Mouse (Mus musculus) limb, embryonic 13.5 days (tissue): ENCODE data around the gene Golga5. TPM values are rescaled to one million over a fixed set of nuclear protein-coding genes. Genes with fewer than 3 reads are reported as not detected.
A peak's percentile ranks its signal among the peaks of the same experiment; 100 is the strongest.
"Not testable (repeated sequence)": the region's sequence is repeated elsewhere in the genome, so short reads cannot be mapped to it uniquely, and the experiment has no call there.

ENCODE experiments used
- ATAC-seq: fragments of 200-750 bp; cut with Nextera tagmentation; 2 replicates; pipeline ENCODE4 v1.8.0; 2017; ENCODE audit warnings: low read depth, moderate number of reproducible peaks, moderate TSS enrichment; ENCODE audit not compliant: low FRiP score
- H3K27ac ChIP-seq: fragments of 300-500 bp; sonication (generic); 2 replicates; pipeline ENCODE4 v1.5.1; 2015; ENCODE audit warnings: inconsistent platforms, mild to moderate bottlenecking, moderate library complexity
- H3K27me3 ChIP-seq: fragments of 300-500 bp; sonication (generic); 2 replicates; pipeline ENCODE4 v1.6.1; 2015; ENCODE audit warnings: mild to moderate bottlenecking, inconsistent platforms
- H3K36me3 ChIP-seq: fragments of 300-500 bp; sonication (generic); 2 replicates; pipeline ENCODE4 v1.6.1; 2015; ENCODE audit warnings: inconsistent platforms, mild to moderate bottlenecking, moderate library complexity
- H3K4me1 ChIP-seq: fragments of 300-500 bp; sonication (generic); 2 replicates; pipeline ENCODE4 v1.6.1; 2015; ENCODE audit warnings: inconsistent platforms
- H3K4me2 ChIP-seq: fragments of 300-500 bp; sonication (generic); replicated peaks from 2 replicates; pipeline ENCODE4 v1.6.1; 2015; ENCODE audit warnings: inconsistent platforms, mild to moderate bottlenecking, moderate library complexity
- H3K4me3 ChIP-seq: fragments of 300-500 bp; sonication (generic); 2 replicates; pipeline ENCODE4 v1.5.1; 2015; ENCODE audit warnings: moderate library complexity, mild to moderate bottlenecking, inconsistent platforms
- H3K9ac ChIP-seq: fragments of 300-500 bp; sonication (generic); 2 replicates; pipeline ENCODE4 v1.6.1; 2015; ENCODE audit warnings: mild to moderate bottlenecking, inconsistent platforms
- H3K9me3 ChIP-seq: fragments of 300-500 bp; sonication (generic); 2 replicates; pipeline ENCODE4 v1.6.1; 2016; ENCODE audit warnings: inconsistent platforms
- WGBS: fragments of 180-500 bp; shearing (Covaris S2); methylation state at CpG from one replicate; pipeline ENCODE4 v1.1.7; 2015; 5-methylcytosine and 5-hydroxymethylcytosine counted together
- polyA plus RNA-seq: library from polyadenylated mRNA; unstranded; fragments of >200 nt; fragmentation: Nextera tagmentation; extraction: Ambion mirVana; gene quantifications from 2 replicates; pipeline ENCODE4 v1.2.1, GENCODE M21; 2015

Gene Golga5
- polyA plus RNA-seq, 1 experiment from 2014 or later: 42.0 TPM

DNA sequence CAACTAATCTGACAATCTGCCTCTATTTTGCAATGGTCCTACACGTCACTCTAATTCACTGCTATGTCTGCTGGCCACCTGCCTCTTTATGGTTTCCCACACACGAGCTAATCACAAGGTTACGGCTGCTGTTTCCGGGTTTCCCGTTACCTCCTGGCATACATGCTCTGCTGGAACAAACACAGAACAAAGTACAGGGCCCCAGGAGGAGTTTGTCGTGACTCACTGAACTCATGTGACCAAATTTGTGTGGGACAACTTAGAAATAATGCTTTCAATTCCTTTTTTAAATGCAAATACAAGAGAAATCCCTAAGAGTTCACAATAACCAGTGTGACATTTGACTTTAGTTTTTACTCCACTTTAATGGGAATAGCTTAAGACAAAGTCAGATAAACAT lies 15.4 kb upstream of the Golga5 start:
- H3K36me3 ChIP-seq: no peaks in the 10 kb centered on the region
- WGBS: 12% methylated on average over 6 of the region's 6 CpGs
- no peak overlapping the region for H3K27ac ChIP-seq
- H3K27me3 ChIP-seq: no peaks in the 10 kb centered on the region
- no peak for ATAC-seq
- no peaks in the 10 kb centered on the region for H3K9me3 ChIP-seq
- no peak overlapping the region for H3K4me3 ChIP-seq
- H3K4me2 ChIP-seq: no peak overlapping the region
- peaks cover 9% of the 10 kb centered on the region for H3K4me1 ChIP-seq
- H3K9ac ChIP-seq: no peak overlapping the region

DNA sequence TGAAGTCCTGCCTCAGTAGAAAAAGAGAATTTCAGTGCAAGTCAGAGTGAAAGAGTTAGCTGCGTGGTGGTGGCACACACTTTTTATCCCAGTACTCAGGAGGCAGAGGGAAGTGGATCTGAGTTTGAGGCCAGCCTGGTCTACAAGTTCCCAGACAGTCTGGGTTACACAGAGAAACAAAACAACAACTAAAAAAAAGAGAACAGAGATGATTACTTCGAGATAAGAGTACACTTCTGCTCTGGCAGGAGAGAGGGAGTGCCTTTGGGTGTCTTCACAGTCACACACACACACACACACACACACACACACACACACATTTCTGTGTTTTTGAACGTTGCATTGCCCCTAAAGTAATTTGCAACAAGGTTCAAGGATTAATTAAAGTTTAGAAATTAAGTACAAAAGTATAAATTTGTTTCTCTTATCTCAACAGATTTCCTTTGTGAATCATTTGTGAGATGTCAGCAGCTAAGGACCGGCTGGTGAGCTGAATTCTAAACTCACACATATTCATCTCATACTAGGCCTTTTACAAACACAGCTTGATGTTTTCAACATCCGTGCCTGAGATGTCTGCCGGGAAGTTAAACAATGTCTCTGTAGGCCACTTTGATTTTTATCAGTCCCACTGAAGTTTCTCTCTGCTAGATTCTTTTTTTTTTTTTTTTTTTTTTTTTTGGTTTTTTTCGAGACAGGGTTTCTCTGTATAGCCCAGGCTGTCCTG lies 12.3 kb upstream of the Golga5 start:
- no peaks in the 10 kb centered on the region for H3K9me3 ChIP-seq
- ATAC-seq: no peak
- no peak overlapping the region for H3K4me3 ChIP-seq
- H3K36me3 ChIP-seq: no peaks in the 10 kb centered on the region
- no peak overlapping the region for H3K27ac ChIP-seq
- 72% methylated on average over 7 of the region's 7 CpGs for WGBS
- no peaks in the 10 kb centered on the region for H3K27me3 ChIP-seq
- H3K4me2 ChIP-seq: no peak overlapping the region
- H3K4me1 ChIP-seq: peaks cover 5% of the 10 kb centered on the region; the same call in 1 of the 2 replicates
- H3K9ac ChIP-seq: no peak overlapping the region

DNA sequence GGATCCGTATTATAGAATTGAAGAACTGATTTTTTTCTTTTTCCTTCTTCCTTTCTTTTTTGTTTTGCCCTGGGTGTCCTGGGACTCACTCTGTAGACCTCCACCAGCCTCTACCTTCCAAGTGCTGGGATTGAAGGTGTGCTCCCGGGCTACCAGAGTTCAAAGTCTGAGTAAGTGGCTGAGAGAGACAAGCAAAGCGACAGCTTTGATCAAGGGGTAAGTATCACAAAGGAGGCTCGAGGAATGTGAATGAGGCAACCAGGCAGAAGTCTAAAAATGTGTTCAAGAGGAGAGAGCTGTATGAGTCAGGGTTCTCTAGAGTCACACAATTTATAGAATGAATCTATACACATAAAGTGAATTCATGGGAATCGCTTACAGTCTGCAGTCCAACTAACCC lies 8.9 kb upstream of the Golga5 start:
- no peak overlapping the region for H3K27ac ChIP-seq
- no peak for ATAC-seq
- no peak overlapping the region for H3K9ac ChIP-seq
- H3K9me3 ChIP-seq: no peaks in the 10 kb centered on the region
- no peaks in the 10 kb centered on the region for H3K36me3 ChIP-seq
- H3K4me2 ChIP-seq: no peak overlapping the region
- H3K4me1 ChIP-seq: no peaks in the 10 kb centered on the region
- no peak overlapping the region for H3K4me3 ChIP-seq
- 68% methylated on average over 5 of the region's 5 CpGs for WGBS
- no peaks in the 10 kb centered on the region for H3K27me3 ChIP-seq

DNA sequence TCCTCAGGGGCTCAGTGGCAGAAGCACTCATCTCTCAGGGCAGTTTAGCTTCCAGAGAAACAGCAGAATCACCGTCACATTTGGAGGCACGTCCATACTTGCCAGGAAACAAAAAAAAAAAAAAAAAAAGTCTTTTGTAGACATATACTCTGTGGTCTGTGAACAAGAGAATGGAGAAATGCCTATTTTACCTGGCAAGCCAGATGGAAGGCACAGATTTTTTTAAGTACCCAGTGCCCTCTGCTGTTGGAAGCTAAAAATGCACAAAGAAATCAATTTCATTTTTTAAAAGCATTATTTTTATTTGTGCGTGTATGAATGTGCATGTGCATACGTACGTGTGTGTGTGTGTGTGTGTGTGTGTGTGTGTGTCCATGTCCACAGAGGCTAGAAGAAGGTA lies 7.8 kb upstream of the Golga5 start:
- ATAC-seq: no peak
- Histone ChIP-seq H3K36me3 (no peaks in the 10 kb centered on the region), H3K4me3 (no peak overlapping the region)

DNA sequence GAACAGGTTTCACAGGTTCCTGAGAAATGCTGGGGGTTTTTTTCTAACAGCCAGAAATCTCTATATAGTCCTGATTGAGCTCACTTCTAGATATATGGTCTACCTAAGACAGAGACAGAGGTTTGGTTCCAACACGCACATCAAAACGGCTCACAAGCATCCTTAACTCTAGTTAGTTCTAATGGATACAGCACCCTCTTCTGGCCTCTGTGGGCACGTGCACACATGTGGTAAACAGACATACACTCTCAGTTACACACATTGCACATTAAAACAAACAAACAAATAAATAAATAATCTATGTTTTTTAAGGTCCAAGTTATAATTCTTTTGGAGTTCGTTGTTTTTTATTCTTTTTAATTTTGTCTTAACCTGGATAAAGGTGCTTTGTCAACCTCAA lies 4.3 kb upstream of the Golga5 start:
- H3K27ac ChIP-seq: no peak overlapping the region
- 59% methylated on average over 4 of the region's 4 CpGs for WGBS
- no peak overlapping the region for H3K4me2 ChIP-seq
- no peak for ATAC-seq
- H3K9ac ChIP-seq: no peak overlapping the region
- H3K4me1 ChIP-seq: peaks cover under 1% of the 10 kb centered on the region; the same call in 1 of the 2 replicates
- no peak overlapping the region for H3K4me3 ChIP-seq
- no peaks in the 10 kb centered on the region for H3K36me3 ChIP-seq
- no peaks in the 10 kb centered on the region for H3K9me3 ChIP-seq
- no peaks in the 10 kb centered on the region for H3K27me3 ChIP-seq

More for the DNA sequence above, 7.8 kb upstream of the Golga5 start:
- H3K27me3 ChIP-seq: no peaks in the 10 kb centered on the region
- H3K4me1 ChIP-seq: no peaks in the 10 kb centered on the region
- no peaks in the 10 kb centered on the region for H3K9me3 ChIP-seq
- no peak overlapping the region for H3K4me2 ChIP-seq
- 70% methylated on average over 5 of the region's 5 CpGs for WGBS
- no peak overlapping the region for H3K27ac ChIP-seq
- H3K9ac ChIP-seq: no peak overlapping the region

DNA sequence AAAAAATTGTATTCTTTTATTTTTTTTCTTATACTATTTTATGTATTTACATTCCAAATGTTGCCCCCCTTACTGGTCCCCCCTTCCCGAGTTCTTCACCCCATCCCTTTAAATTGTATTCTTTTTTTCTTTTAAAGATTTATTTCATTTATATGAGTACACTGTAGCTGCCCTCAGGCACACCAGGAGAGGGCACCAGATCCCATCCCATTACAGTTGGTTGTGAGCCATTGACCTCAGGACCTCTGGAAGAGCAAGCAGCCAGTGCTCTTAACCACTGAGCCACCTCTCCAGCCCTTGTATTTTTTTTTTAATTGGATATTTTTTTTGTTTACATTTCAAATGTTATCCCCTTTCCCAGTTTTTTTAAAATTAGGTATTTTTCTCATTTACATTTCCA lies 799 bp upstream of the Golga5 start:
- Histone ChIP-seq H3K27ac (no peak overlapping the region), H3K4me1 (peaks cover 7% of the 10 kb centered on the region), H3K27me3 (no peaks in the 10 kb centered on the region), H3K4me3 (no peak overlapping the region), H3K9ac (no peak overlapping the region), H3K4me2 (no peak overlapping the region), H3K36me3 (peaks cover 12% of the 10 kb centered on the region), H3K9me3 (no peaks in the 10 kb centered on the region)
- WGBS: 78% methylated on average over 1 of the region's 1 CpGs
- ATAC-seq: no peak

DNA sequence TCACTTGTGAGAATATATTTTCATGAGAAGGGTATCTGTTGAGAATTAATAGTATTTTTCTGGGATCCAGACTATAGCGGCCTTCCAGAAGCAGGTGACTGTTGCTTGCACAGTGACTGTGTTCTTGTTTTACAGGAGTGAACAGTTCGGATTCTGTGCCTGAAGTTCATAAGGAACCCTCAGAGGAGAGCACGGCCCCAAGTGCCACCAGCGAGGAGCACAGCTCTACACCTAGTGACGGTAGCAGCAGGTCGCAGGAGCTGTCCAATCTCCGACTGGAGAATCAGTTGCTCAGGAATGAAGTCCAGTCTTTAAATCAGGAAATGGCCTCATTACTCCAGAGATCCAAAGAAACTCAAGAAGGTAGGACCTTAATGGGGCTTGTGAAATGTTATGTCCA lies 5.5 kb downstream of the Golga5 start:
- Histone ChIP-seq H3K27me3 (no peaks in the 10 kb centered on the region), H3K4me3 (no peak overlapping the region)

DNA sequence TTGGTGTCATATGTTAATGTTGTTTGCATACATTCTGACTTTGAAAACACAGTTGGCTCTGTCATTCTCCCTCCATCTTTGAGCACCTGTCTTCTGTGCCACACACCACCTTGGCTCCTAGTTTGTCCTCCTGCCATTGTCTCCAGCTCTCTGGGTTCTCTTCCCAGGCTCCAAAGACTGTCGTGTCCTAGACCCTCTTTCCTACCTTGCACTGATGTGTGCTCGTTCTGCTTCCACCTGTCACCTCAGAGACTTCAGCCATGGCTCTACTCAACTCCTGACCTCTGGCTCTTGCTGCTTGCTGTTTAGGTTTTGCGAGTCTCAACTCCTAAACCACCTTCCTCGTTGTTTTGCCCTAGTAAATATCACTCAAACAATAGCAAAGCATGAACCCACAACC lies 11.5 kb downstream of the Golga5 start:
- Histone ChIP-seq H3K9me3 (no peaks in the 10 kb centered on the region), H3K4me2 (no peak overlapping the region), H3K9ac (no peak overlapping the region), H3K27ac (no peak overlapping the region), H3K27me3 (no peaks in the 10 kb centered on the region), H3K4me3 (no peak overlapping the region), H3K4me1 (no peaks in the 10 kb centered on the region), H3K36me3 (peaks cover 78% of the 10 kb centered on the region)
- WGBS: 90% methylated on average over 4 of the region's 4 CpGs
- no peak for ATAC-seq

More for the DNA sequence above, 5.5 kb downstream of the Golga5 start:
- H3K36me3 ChIP-seq: peaks cover 57% of the 10 kb centered on the region
- WGBS: 92% methylated on average over 7 of the region's 7 CpGs
- no peak overlapping the region for H3K9ac ChIP-seq
- no peak for ATAC-seq
- peaks cover 7% of the 10 kb centered on the region for H3K4me1 ChIP-seq
- H3K27ac ChIP-seq: no peak overlapping the region
- no peak overlapping the region for H3K4me2 ChIP-seq
- no peaks in the 10 kb centered on the region for H3K9me3 ChIP-seq

DNA sequence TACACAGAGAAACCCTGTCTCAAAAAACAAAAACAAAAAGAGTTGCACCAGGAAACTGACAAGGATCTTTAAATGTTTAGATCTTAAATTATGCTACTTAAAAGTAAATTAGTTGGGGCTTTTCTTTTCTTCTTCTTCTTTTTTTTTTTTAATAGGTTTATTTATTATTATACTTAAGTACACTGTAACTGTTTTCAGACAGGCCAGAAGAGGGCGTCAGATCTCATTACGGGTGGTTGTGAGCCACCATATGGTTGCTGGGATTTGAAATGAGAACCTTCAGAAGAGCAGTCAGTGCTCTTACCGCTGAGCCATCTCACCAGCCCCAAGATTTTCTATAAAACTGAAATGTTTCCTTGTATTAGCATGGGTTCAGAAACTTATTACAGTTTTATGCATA lies 16.0 kb downstream of the Golga5 start:
- H3K9me3 ChIP-seq: no peaks in the 10 kb centered on the region
- H3K27ac ChIP-seq: no peak overlapping the region
- WGBS: 61% methylated on average over 3 of the region's 3 CpGs
- H3K4me3 ChIP-seq: no peak overlapping the region
- no peak overlapping the region for H3K4me2 ChIP-seq
- no peak for ATAC-seq
- H3K27me3 ChIP-seq: no peaks in the 10 kb centered on the region
- no peaks in the 10 kb centered on the region for H3K4me1 ChIP-seq
- H3K9ac ChIP-seq: no peak overlapping the region
- H3K36me3 ChIP-seq: peaks cover 78% of the 10 kb centered on the region

DNA sequence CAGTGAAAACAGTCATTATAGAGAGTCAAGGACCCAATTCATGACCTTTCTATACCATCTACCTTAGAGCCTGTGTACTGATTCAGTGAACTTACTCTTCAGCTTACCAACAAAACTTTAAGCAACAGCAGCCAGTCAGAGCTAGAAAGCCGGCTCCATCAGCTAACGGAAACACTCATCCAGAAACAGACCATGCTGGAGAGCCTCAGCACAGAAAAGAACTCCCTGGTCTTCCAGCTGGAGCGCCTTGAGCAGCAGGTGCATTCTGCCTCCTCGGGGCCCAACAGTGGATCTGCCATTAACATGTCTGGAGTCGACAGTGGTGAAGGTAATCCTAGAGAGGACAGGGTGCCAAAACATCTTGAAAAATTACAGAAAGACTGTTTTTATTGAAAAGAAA lies 23.0 kb downstream of the Golga5 start:
- H3K4me1 ChIP-seq: no peaks in the 10 kb centered on the region
- WGBS: 90% methylated on average over 5 of the region's 5 CpGs
- H3K27me3 ChIP-seq: no peaks in the 10 kb centered on the region
- ATAC-seq: no peak
- no peaks in the 10 kb centered on the region for H3K9me3 ChIP-seq
- no peak overlapping the region for H3K27ac ChIP-seq
- H3K4me2 ChIP-seq: no peak overlapping the region
- H3K4me3 ChIP-seq: no peak overlapping the region
- no peak overlapping the region for H3K9ac ChIP-seq
- peaks cover 80% of the 10 kb centered on the region for H3K36me3 ChIP-seq

DNA sequence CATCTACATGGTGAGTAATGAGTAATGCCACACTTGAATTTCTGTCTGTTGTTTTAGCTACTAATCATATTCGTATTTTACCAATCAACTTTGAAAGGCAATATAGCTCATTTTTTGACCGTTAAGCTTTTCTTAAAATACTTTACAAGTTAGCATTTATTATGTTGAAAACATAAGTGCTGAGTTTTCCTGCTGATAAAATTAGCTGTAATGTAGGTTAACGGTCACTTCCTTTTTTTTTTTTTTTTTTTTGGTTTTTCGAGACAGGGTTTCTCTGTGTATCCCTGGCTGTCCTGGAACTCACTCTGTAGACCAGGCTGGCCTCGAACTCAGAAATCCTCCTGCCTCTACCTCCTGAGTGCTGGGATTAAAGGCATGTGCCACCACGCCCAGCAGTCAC lies 26.8 kb downstream of the Golga5 start:
- peaks cover 19% of the 10 kb centered on the region for H3K4me1 ChIP-seq
- not testable (repeated sequence) for H3K27me3 ChIP-seq, H3K4me2 ChIP-seq, H3K9ac ChIP-seq, H3K9me3 ChIP-seq, H3K27ac ChIP-seq, ATAC-seq, H3K4me3 ChIP-seq
- WGBS: 80% methylated on average over 6 of the region's 6 CpGs
- peaks cover 60% of the 10 kb centered on the region for H3K36me3 ChIP-seq

DNA sequence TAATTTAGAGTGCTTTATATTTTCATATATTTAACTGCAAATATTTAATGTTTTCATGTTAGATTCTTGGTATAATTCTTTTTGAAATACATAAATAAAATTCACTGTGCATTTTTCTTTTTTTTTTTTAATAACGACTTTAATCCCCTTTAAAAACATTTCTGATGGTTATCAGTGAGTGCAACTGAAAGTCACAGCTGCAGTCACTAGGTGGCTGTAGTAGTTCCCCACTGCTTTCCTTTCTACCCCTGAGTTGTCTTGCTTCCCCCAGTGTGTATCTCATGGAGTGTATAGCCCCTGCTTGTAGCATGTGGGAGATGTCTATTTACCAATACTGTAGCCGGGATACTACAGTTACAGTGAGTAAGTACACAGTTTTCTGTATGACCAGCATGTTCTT lies 29.0 kb downstream of the Golga5 start:
- Histone ChIP-seq H3K4me3 (no peak overlapping the region), H3K9me3 (no peaks in the 10 kb centered on the region), H3K4me1 (peaks cover 19% of the 10 kb centered on the region), H3K36me3 (peaks cover 38% of the 10 kb centered on the region), H3K4me2 (peak overlapping the region; percentile 41; the same call in 1 of the 2 replicates), H3K9ac (no peak overlapping the region), H3K27me3 (no peaks in the 10 kb centered on the region), H3K27ac (peak overlapping the region; percentile 81; the same call in 1 of the 2 replicates)
- no peak; the same call in 1 of the 2 replicates for ATAC-seq
- WGBS: 73% methylated on average over 2 of the region's 2 CpGs

DNA sequence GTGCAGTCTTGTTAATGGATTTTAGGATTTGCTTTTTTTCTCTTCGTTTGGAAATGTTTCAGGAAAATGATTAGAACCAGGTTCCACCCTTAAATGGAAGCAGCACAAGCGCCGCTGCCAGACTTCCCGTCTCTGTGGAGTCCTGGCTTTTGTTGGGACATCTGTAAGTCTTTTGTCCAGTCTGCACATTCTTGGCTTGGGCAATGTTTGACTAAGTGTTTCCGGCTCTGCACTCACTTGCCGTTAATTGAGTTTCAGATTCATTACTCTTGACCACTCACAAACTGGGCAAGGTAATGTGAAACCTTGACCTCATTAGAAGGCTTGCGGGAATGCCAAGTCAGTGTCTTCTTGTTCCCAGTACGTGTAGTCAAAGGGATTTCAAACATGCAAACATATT lies 29.8 kb downstream of the Golga5 start:
- Histone ChIP-seq H3K9ac (no peak overlapping the region), H3K27me3 (no peaks in the 10 kb centered on the region), H3K36me3 (peaks cover 32% of the 10 kb centered on the region), H3K4me2 (peak overlapping the region; percentile 41), H3K4me3 (no peak overlapping the region), H3K27ac (peak overlapping the region; percentile 81; the same call in 1 of the 2 replicates), H3K9me3 (no peaks in the 10 kb centered on the region), H3K4me1 (peaks cover 19% of the 10 kb centered on the region)
- peak; percentile 89 for ATAC-seq
- WGBS: 22% methylated on average over 8 of the region's 8 CpGs
